Mouse (Mus musculus) CH12.LX (cell line): Measurements from ENCODE around the gene Scgb2a2. TPM values are rescaled to one million over a fixed set of nuclear protein-coding genes. Genes with fewer than 3 reads are reported as not detected.

Source experiments
- DNase-seq: peaks from one replicate; pipeline ENCODE4 v3.0.0-alpha.2; 2013; ENCODE audit errors: extremely low read depth
- H3K27ac ChIP-seq: 2 replicates; pipeline ENCODE4 v1.5.1; 2012; ENCODE audit warnings: low read depth, mild to moderate bottlenecking, control low read depth, moderate library complexity; ENCODE audit not compliant: insufficient read depth
- H3K27me3 ChIP-seq: replicated peaks from 2 replicates; pipeline ENCODE3; 2012; ENCODE audit warnings: inconsistent platforms
- H3K36me3 ChIP-seq, 2 experiments: replicated peaks in 1 of 2; 2 replicates each; pipeline versions ENCODE3 to v1.6.1; 2012; ENCODE audit warnings: inconsistent platforms in 1 of 2, low read length in 1 of 2, mild to moderate bottlenecking in 1 of 2, mixed read lengths in 1 of 2, moderate library complexity in 1 of 2; ENCODE audit not compliant: control insufficient read depth in 1 of 2, insufficient read depth in 1 of 2
- H3K4me1 ChIP-seq, 2 experiments: 2 replicates each; pipeline ENCODE4 v1.6.1; 2012; ENCODE audit warnings: inconsistent platforms in 1 of 2, moderate library complexity in 1 of 2; ENCODE audit not compliant: insufficient read depth in 2 of 2, control insufficient read depth in 1 of 2
- H3K4me2 ChIP-seq: 2 replicates; pipeline ENCODE4 v1.6.1; 2012; ENCODE audit warnings: low read depth, mild to moderate bottlenecking, control low read depth; ENCODE audit not compliant: poor library complexity, insufficient read depth, severe bottlenecking
- H3K4me3 ChIP-seq, 3 experiments: fragments of 150-350 bp in 1 of 3; sonication (generic) in 1 of 3; replicated peaks in 1 of 3; 2 replicates each; pipeline versions ENCODE3 to v1.5.1; 2011 to 2012; ENCODE audit warnings: low read depth in 2 of 3, low read length in 2 of 3, mild to moderate bottlenecking in 2 of 3, moderate library complexity in 2 of 3, control low read depth in 1 of 3, improper control_type of control experiment in 1 of 3, inconsistent platforms in 1 of 3, mixed read lengths in 1 of 3; ENCODE audit not compliant: poor library complexity in 1 of 3
- H3K79me2 ChIP-seq: replicated peaks from 2 replicates; pipeline ENCODE4 v1.6.1; 2012; ENCODE audit warnings: mild to moderate bottlenecking, moderate library complexity; ENCODE audit not compliant: control insufficient read depth, poor library complexity, insufficient read depth, severe bottlenecking; ENCODE audit errors: extremely low read depth
- H3K9ac ChIP-seq: 2 replicates; pipeline ENCODE4 v1.6.1; 2012; ENCODE audit warnings: low read depth, mild to moderate bottlenecking, control low read depth, moderate library complexity; ENCODE audit not compliant: insufficient read depth
- H3K9me3 ChIP-seq: replicated peaks from 2 replicates; pipeline ENCODE3; 2012; ENCODE audit warnings: low read length, inconsistent platforms, mixed read lengths
- BHLHE40 ChIP-seq: IDR thresholded peaks from 2 replicates; pipeline ENCODE4 v1.6.1; 2011; ENCODE audit warnings: mild to moderate bottlenecking, low read depth, low read length, improper control_type of control experiment
- CHD1 ChIP-seq: IDR thresholded peaks from 2 replicates; pipeline ENCODE4 v1.6.1; 2012; ENCODE audit warnings: low read depth, low read length, improper control_type of control experiment, inconsistent platforms
- CHD2 ChIP-seq: IDR thresholded peaks from 2 replicates; pipeline ENCODE4 v1.6.1; 2011; ENCODE audit warnings: low read length, improper control_type of control experiment
- CTCF ChIP-seq, 2 experiments: IDR thresholded peaks in 1 of 2; conservative IDR thresholded peaks in 1 of 2; 2 replicates each; pipeline ENCODE4 v1.5.1; 2011 to 2012; ENCODE audit warnings: low read depth in 2 of 2, low read length in 2 of 2, improper control_type of control experiment in 1 of 2, inconsistent platforms in 1 of 2, mild to moderate bottlenecking in 1 of 2, moderate library complexity in 1 of 2
- ELF1 ChIP-seq: IDR thresholded peaks from 2 replicates; pipeline ENCODE4 v1.6.1; 2014; ENCODE audit warnings: low read depth, mild to moderate bottlenecking, inconsistent platforms, low read length, improper control_type of control experiment
- EP300 ChIP-seq: IDR thresholded peaks from 2 replicates; pipeline ENCODE4 v1.6.1; 2011; ENCODE audit warnings: low read length, improper control_type of control experiment
- GABPA ChIP-seq: IDR thresholded peaks from 2 replicates; pipeline ENCODE4 v1.6.1; 2012; ENCODE audit warnings: low read depth, low read length, improper control_type of control experiment, inconsistent platforms; ENCODE audit not compliant: insufficient replicate concordance
- HCFC1 ChIP-seq: IDR thresholded peaks from 2 replicates; pipeline ENCODE4 v1.6.1; 2012; ENCODE audit warnings: low read depth, mild to moderate bottlenecking, inconsistent platforms, low read length, improper control_type of control experiment
- JUN ChIP-seq: IDR thresholded peaks from 2 replicates; pipeline ENCODE4 v1.6.1; 2011; ENCODE audit warnings: low read depth, mild to moderate bottlenecking, low read length, improper control_type of control experiment, moderate library complexity; ENCODE audit not compliant: insufficient read depth
- KAT2A ChIP-seq: IDR thresholded peaks from 2 replicates; pipeline ENCODE4 v1.6.1; 2012; ENCODE audit warnings: low read length, improper control_type of control experiment, inconsistent platforms; ENCODE audit not compliant: insufficient replicate concordance
- MAFK ChIP-seq: IDR thresholded peaks from 2 replicates; pipeline ENCODE4 v1.6.1; 2011; ENCODE audit warnings: low read length, improper control_type of control experiment; ENCODE audit not compliant: insufficient replicate concordance
- MAX ChIP-seq: IDR thresholded peaks from 2 replicates; pipeline ENCODE4 v1.6.1; 2011; ENCODE audit warnings: low read length, improper control_type of control experiment
- MAZ ChIP-seq: IDR thresholded peaks from 2 replicates; pipeline ENCODE4 v1.6.1; 2012; ENCODE audit warnings: low read depth, mild to moderate bottlenecking, inconsistent platforms, low read length, improper control_type of control experiment, moderate library complexity
- MEF2A ChIP-seq: IDR thresholded peaks from 2 replicates; pipeline ENCODE4 v1.6.1; 2014; ENCODE audit warnings: low read depth, mild to moderate bottlenecking, inconsistent platforms, low read length, improper control_type of control experiment, borderline replicate concordance
- MXI1 ChIP-seq: IDR thresholded peaks from 2 replicates; pipeline ENCODE4 v1.6.1; 2011; ENCODE audit warnings: mild to moderate bottlenecking, low read depth, low read length, improper control_type of control experiment
- MYC ChIP-seq: IDR thresholded peaks from 2 replicates; pipeline ENCODE4 v1.6.1; 2011; ENCODE audit warnings: low read depth, mild to moderate bottlenecking, improper control_type of control experiment, low read length
- NELFE ChIP-seq: IDR thresholded peaks from 2 replicates; pipeline ENCODE4 v1.6.1; 2011; ENCODE audit warnings: low read depth, low read length, improper control_type of control experiment
- NRF1 ChIP-seq: IDR thresholded peaks from 2 replicates; pipeline ENCODE4 v1.6.1; 2014; ENCODE audit warnings: low read depth, mild to moderate bottlenecking, inconsistent platforms, low read length, improper control_type of control experiment, moderate library complexity
- POLR2A ChIP-seq: IDR thresholded peaks from 2 replicates; pipeline ENCODE4 v1.6.1; 2011; ENCODE audit warnings: low read depth, mild to moderate bottlenecking, improper control_type of control experiment, low read length
- POLR2AphosphoS2 ChIP-seq: IDR thresholded peaks from 2 replicates; pipeline ENCODE4 v1.6.1; 2011; ENCODE audit warnings: low read depth, low read length, improper control_type of control experiment
- RAD21 ChIP-seq: IDR thresholded peaks from 2 replicates; pipeline ENCODE4 v1.6.1; 2011; ENCODE audit warnings: low read depth, mild to moderate bottlenecking, low read length, improper control_type of control experiment, moderate library complexity
- SIN3A ChIP-seq: IDR thresholded peaks from 2 replicates; pipeline ENCODE4 v1.6.1; 2012; ENCODE audit warnings: low read length, improper control_type of control experiment, inconsistent platforms
- SMC3 ChIP-seq: IDR thresholded peaks from 2 replicates; pipeline ENCODE4 v1.6.1; 2011; ENCODE audit warnings: low read depth, low read length, improper control_type of control experiment
- TBP ChIP-seq: conservative IDR thresholded peaks from 2 replicates; pipeline ENCODE4 v1.6.1; 2011; ENCODE audit warnings: low read depth, low read length, improper control_type of control experiment
- UBTF ChIP-seq: IDR thresholded peaks from 2 replicates; pipeline ENCODE4 v1.6.1; 2012; ENCODE audit warnings: low read depth, mild to moderate bottlenecking, inconsistent platforms, low read length, improper control_type of control experiment, moderate library complexity
- USF1 ChIP-seq: IDR thresholded peaks from 2 replicates; pipeline ENCODE4 v1.6.1; 2014; ENCODE audit warnings: low read depth, mild to moderate bottlenecking, inconsistent platforms, low read length, improper control_type of control experiment
- USF2 ChIP-seq: conservative IDR thresholded peaks from 2 replicates; pipeline ENCODE4 v1.6.1; 2011; ENCODE audit warnings: low read depth, low read length, improper control_type of control experiment
- ZKSCAN1 ChIP-seq: IDR thresholded peaks from 2 replicates; pipeline ENCODE4 v1.6.1; 2012; ENCODE audit warnings: low read depth, inconsistent platforms, low read length, improper control_type of control experiment, borderline replicate concordance
- ZMIZ1 ChIP-seq: IDR thresholded peaks from 2 replicates; pipeline ENCODE4 v1.6.1; 2012; ENCODE audit warnings: low read depth, mild to moderate bottlenecking, inconsistent platforms, low read length, improper control_type of control experiment
- dilution Hi-C: fragments of 300-500 bp; cut with MboI; formaldehyde crosslinking; loops from 2 replicates; pipeline ENCODE4 v1.14.3; 2020; ENCODE audit warnings: low sequenced_read_pairs; ENCODE audit not compliant: extremely low pct_unique_long_range_greater_than_20kb, extremely low pct_ligation_motif_present
- in situ Hi-C: fragments of 300-500 bp; cut with MboI; formaldehyde crosslinking; loops from 3 replicates; pipeline ENCODE4 v1.14.3; 2019; ENCODE audit warnings: low sequenced_read_pairs, low pct_ligation_motif_present, low pct_unique_long_range_greater_than_20kb, mixed read lengths
- polyA plus RNA-seq: library from polyadenylated mRNA; unstranded; fragments of >175 nt; gene quantifications from 2 replicates; pipeline ENCODE4 v1.2.1, GENCODE M21; 2012; ENCODE audit warnings: low read depth; ENCODE audit not compliant: insufficient read length
- total RNA-seq, 2 experiments: library from RNA; depleted of rRNA; stranded (reverse); fragments of 300-350 nt in 1 of 2; fragments of >200 nt in 1 of 2; gene quantifications; 2 replicates each; pipeline ENCODE4 v1.2.3; 2012 to 2014

Scgb2a2 gene
- total and polyA plus RNA-seq, 3 experiments: not detected

DNA sequence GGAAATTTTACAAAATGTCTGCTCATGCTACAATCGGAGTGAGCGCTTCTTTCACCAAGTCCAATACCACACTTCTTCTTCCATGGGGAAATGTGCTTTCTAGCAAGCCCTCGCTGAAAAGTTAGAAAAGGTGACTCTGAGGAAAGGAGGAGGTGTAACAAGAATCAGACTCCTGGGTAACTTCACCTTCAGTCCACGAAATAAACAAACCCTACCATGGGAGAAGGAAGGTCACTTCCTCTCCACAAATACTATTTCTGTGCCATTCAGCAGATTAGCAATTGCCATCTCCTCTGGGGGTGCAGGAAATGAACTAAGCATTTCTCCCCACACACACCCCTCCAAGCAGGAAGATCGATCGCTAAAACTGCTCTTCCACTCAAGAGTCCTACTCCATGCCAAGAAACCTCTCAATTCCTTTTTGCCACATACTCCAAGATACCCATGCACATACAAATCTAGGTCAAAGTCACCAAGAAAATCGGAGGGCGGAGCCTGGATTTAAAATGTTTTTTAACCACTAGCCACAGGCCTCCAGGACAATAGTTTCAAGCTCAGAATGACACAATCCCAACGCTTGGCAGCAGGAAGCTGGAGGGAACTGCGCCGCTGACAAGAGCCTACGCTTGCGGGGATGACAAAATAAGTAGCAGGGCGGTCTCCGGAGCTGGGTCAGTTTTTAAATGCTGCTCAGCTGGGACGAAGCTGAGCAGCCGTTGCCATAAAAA lies 51.1 kb downstream of the Scgb2a2 start:
- Histone ChIP-seq H3K4me2 (peak overlapping the region; percentile 55), H3K9me3 (no peaks in the 10 kb centered on the region), H3K36me3 (peaks cover 23 to 45% of the 10 kb centered on the region in 2 experiments), H3K79me2 (peaks cover 57% of the 10 kb centered on the region), H3K9ac (peak overlapping the region; percentile 94), H3K4me3 (peak overlapping the region; percentile 89 to 98 (median 94)), H3K27me3 (no peaks in the 10 kb centered on the region), H3K27ac (peak overlapping the region; percentile 38; the same call in 1 of the 2 replicates), H3K4me1 (peaks cover 10 to 35% of the 10 kb centered on the region in 2 experiments)
- in situ Hi-C loops (no loop called here), dilution Hi-C loops (no loop called here)
- TF ChIP-seq UBTF (no peak), KAT2A (no peak), POLR2A (no peak), MAX (no peak), GABPA (no peak), SIN3A (peak; percentile 50; the same call in 1 of the 2 replicates)
- DNase-seq: no peak

DNA sequence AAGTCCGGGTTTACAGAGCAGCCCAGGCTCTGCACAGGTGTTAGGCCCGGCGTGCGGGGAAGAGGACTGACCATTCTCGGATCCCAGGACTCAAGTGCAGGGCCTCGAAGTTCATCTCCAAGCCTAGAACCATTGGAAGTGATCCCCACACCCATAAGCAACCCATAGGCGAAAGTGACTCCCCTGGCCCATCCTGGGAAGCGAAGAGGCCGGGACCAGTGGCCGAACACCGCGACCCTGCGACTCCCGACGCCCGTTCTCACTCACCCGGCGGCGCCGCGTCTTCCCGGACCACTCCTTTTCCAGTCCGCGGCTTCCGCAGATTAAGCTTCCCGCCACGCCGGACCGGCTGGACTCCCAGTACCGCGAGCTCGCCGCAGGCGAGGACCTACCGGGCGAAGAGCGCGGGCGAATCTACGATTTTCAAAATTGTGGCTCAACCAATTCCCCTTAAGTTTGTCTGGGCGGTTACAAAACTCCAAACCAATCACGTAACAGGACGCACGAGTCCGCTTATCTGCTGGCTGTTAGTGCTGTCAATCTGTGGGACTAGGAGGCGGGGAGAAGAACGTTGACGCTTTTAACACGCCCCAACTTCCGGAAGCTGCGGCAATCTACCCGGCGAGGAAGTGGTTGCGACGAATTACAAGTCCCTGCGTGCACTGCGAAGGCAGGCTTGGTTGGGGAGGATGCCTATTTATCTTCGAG lies 51.9 kb downstream of the Scgb2a2 start, which contains the start of gene Incenp:
TSS of gene Incenp (minus strand) at position 480 of the 708 bp plus-strand sequence.
- DNase-seq: peak; percentile 99
- in situ Hi-C loops (no loop called here), dilution Hi-C loops (no loop called here)
- Histone ChIP-seq H3K9me3 (no peaks in the 10 kb centered on the region), H3K79me2 (peaks cover 50% of the 10 kb centered on the region), H3K27ac (peak within 1 kb of the TSS; percentile 78), H3K9ac (peak within 1 kb of the TSS; percentile 94), H3K27me3 (no peaks in the 10 kb centered on the region), H3K36me3 (peaks cover 16 to 37% of the 10 kb centered on the region in 2 experiments), H3K4me3 (peak within 1 kb of the TSS; percentile 89 to 98 (median 94)), H3K4me1 (peaks cover 10 to 35% of the 10 kb centered on the region in 2 experiments), H3K4me2 (peak within 1 kb of the TSS; percentile 68)
- TF ChIP-seq KAT2A (peak; percentile 70; the same call in 1 of the 2 replicates), USF1 (no peak), EP300 (no peak), NRF1 (peak; percentile 44; the same call in 1 of the 2 replicates), SMC3 (no peak), ELF1 (peak; percentile 94), MAX (peak; percentile 92), MXI1 (peak; percentile 77), TBP (peak; percentile 94), HCFC1 (peak; percentile 76), CHD1 (0 out of 2 replicates have a peak, but pooled peaks have one; percentile 71), BHLHE40 (peak; percentile 31; the same call in 1 of the 2 replicates), MAZ (0 out of 2 replicates have a peak, but pooled peaks have one; percentile 64), NELFE (peak; percentile 95), CHD2 (peak; percentile 95), MEF2A (0 out of 2 replicates have a peak, but pooled peaks have one; percentile 49), RAD21 (no peak), GABPA (no peak), JUN (no peak), ZMIZ1 (peak; percentile 84), CTCF (conservative IDR thresholded peaks at IDR 0.05 in 1 of 2, IDR thresholded peaks at IDR 0.05 in 1 of 2; ENCODE audit: low read depth in 2 of 2, low read length in 2 of 2) (no peak), MAFK (no peak), USF2 (no peak), UBTF (no peak), POLR2AphosphoS2 (peak; percentile 85), MYC (peak; percentile 94), SIN3A (peak; percentile 84), ZKSCAN1 (no peak)
